Mouse (Mus musculus): ENCODE measurements around the gene 1700031F05Rik. TPM values are rescaled to one million over a fixed set of nuclear protein-coding genes. Genes with fewer than 3 reads are reported as not detected.
"Not testable (repeated sequence)": the region's sequence is repeated elsewhere in the genome, so short reads cannot be mapped to it uniquely, and the experiment has no call there.

1700031F05Rik gene
- not detected for total RNA-seq (2022)

DNA sequence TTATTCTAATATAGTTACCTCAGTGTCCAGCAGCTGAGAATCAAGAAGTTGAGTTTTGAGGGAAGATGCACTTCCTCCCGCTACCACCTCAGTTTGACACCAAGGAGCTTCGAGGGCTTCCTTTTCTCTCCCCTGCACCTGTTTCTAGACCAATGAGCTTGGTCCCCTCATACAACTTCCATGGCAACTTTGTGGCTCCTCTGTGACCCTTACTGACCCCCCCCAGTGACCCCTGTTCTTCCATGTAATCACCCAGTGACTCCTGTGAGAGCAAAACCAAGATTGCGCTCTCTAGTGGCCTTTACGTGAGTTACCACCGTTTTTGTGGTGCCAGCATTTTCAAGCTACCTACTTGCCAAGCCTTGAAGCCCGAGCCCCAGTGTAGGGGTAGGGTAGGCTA, at the start of gene 1700031F05Rik:
1700031F05Rik (minus strand) TSS at position 101 of the 400 bp plus-strand sequence.
- no peak for DNase-seq (ENCODE audit: low spot score in 2 of 2)

DNA sequence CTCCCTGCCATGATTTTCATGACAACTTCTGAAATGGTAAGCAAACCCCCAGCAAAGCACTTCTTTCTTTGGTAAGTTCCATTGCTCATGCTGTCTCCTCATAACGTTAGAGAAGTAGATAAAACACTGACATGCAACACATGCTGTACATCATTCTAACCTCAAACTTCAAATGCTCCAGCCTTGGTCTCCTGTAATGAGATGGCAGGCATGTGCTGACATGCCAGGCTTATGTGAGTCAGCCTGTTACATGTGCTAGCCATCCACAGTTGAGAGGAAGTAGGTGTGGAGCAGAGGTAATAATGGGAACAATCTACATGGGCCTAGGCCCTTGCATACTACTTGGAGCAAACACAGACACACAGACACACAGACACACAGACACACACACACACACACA, 47.1 kb upstream of the 1700031F05Rik start:
- not testable (repeated sequence) for DNase-seq (ENCODE audit: low spot score in 2 of 2)

DNA sequence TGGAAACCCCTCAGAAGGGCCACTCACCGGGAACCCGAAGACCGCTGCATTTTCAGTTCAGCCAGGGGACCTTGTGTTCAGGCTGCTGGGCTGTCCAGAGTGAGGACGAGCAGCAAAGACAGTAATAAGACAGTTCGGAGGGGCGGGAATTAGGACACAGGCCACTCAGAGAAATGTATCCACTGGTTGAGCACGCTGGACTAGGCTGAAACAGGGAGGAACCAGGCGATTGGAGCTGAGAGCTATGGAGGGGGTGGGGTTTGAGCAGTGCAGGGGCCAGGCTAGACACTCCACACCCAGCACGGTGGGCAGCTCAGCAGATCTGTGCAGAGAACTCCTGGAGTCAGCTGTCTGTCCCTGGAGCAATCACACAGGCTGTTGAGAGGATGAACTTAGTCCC, 40.8 kb upstream of the 1700031F05Rik start, which contains the start of the genes Dmrtc1a and 1700011M02Rik:
Dmrtc1a (minus strand) TSS at position 101 of the 400 bp plus-strand sequence.
1700011M02Rik (plus strand) TSS at position 319 of the 400 bp plus-strand sequence.
- not testable (repeated sequence) for DNase-seq (ENCODE audit: low spot score in 2 of 2)

DNA sequence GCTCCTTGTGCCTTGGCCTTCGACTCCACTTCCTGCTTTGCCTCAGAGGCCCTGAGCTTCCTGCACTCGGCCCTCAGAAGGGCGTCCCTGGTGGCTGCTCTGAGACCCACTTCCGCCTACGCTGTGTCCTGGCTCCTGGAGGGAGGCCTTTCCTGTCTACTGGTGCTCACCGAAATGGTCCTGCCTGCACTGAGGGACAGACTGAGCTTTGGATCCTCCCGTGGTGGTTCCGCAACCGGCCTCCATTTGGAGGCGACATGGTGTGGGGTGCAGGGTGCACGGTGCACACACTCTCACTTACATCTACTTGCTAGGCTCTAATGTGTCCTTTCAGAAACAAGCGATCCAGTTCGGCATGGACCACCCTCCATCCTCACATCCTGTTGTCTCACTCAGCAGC, 13.3 kb downstream of the 1700031F05Rik start, which contains the start of gene Dmrtc1c2:
Dmrtc1c2 (minus strand) TSS at position 101 of the 400 bp plus-strand sequence.
- not testable (repeated sequence) for DNase-seq (ENCODE audit: low spot score in 2 of 2)

DNA sequence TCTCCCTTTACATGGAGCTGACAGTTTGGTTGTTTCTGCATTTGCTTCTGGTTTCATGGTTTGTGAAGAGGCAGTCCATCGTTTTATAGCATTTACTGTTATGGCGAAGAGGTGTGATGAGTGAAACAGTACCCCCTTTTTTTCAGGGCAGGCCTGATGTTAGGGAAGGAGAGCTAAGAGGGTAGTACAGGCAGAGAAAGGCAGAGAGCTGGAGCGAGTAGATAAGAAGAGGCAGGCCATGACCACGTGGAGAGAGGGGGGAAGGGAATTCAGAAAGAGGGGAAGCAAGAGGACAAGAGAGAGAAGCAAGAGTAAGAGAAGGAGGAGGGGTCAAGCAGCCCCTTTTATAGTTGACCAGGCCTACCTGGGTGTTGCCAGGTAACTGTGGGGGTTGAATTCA, 55.5 kb downstream of the 1700031F05Rik start:
- DNase-seq (ENCODE audit: low spot score in 2 of 2): no peak

Other genes starting within 250 kb of the 1700031F05Rik start
- gene Phka1, start 223.7 kb downstream of the 1700031F05Rik start, total RNA-seq (2022): 10 to 100 TPM; 22.4 to 27.3 (median 24.1) TPM
- not detected for gene Gm3880, start 181.0 kb downstream of the 1700031F05Rik start, total RNA-seq (2022)
- gene Gm9112, start 160.3 kb downstream of the 1700031F05Rik start, total RNA-seq (2022): not detected
- gene Dmrtc1b, start 160.1 kb downstream of the 1700031F05Rik start, total RNA-seq (2022): not detected
- gene Dmrtc1c1, start 65.0 kb downstream of the 1700031F05Rik start, total RNA-seq (2022): not detected
- not detected for gene Dmrtc1c2, start 13.4 kb downstream of the 1700031F05Rik start, total RNA-seq (2022)
- 1 to 10 TPM; 6.2 to 7.4 (median 6.8) TPM for gene Dmrtc1a, start 40.7 kb upstream of the 1700031F05Rik start, total RNA-seq (2022)
- not detected for gene 1700011M02Rik, start 40.9 kb upstream of the 1700031F05Rik start, total RNA-seq (2022)
- gene 1700018G05Rik, start 60.4 kb upstream of the 1700031F05Rik start, total RNA-seq (2022): not detected

Measured in layer of hippocampus, adult 8-10 months (tissue).